Comparison of ENCODE assay signal across 16 mouse cellular contexts in genomic region chr6:86129872-86130498, GRCm38 (mm10).
DNase-seq lines count a peak whose midpoint lies in the region; ATAC-seq lines count a peak whose summit lies in the region.
"Had no signal": no experiment of that assay in that cellular context is flagged by ENCODE, and none has a peak within 500 bp of the region (broad histone marks: within the 10 kb centered on the region; RNA-seq: fewer than 3 reads in every experiment).

No protein-coding gene starts in this region.

- 23% methylated on average over 9 of the region's 9 CpGs for WGBS in liver, embryonic 15.5 days (ENCODE audit: insufficient replicate concordance)
- 80% methylated on average over 9 of the region's 9 CpGs for WGBS in midbrain, embryonic 10.5 days

- peak overlapping the region; percentile 29 for H3K9ac ChIP-seq in liver, embryonic 15.5 days
- H3K9ac ChIP-seq: midbrain, embryonic 13.5 days had no signal

- ATAC-seq in liver, embryonic 15.5 days (ENCODE audit: insufficient read depth): peak; percentile 91
- ATAC-seq: lung, postnatal 0 days; midbrain, embryonic 13.5 days had no signal

- H3K4me3 ChIP-seq in erythroblast, embryonic 14.5 days (replicated peaks): peak overlapping the region; percentile 40
- H3K4me3 ChIP-seq in liver, embryonic 15.5 days (replicated peaks): peak overlapping the region; percentile 12; the same call in 1 of the 2 replicates
- H3K4me3 ChIP-seq in midbrain, embryonic 10.5 days: no peak overlapping the region
- H3K4me3 ChIP-seq: forebrain, embryonic 10.5 days; midbrain, embryonic 13.5 days had no signal

- peak overlapping the region; percentile 89 for H3K27ac ChIP-seq in liver, embryonic 15.5 days (replicated peaks)
- no peak overlapping the region for H3K27ac ChIP-seq in midbrain, embryonic 10.5 days (replicated peaks)
- H3K27ac ChIP-seq: forebrain, embryonic 10.5 days; midbrain, embryonic 13.5 days had no signal

- DNase-seq in urinary bladder, postnatal 14 days (ENCODE audit: low spot score): peak; percentile 50
- no peak for DNase-seq in urinary bladder, postnatal 4 days (ENCODE audit: low spot score in 2 of 2)
- DNase-seq in thymus, postnatal 10 days (ENCODE audit: low spot score in 2 of 2): no peak
- DNase-seq in B cell, adult 2 months: no peak
- DNase-seq in midbrain, embryonic 10.5 days (ENCODE audit: low spot score): no peak
- DNase-seq: adrenal gland, postnatal 25 days; cerebellum, adult 11-12 months; heart, postnatal 36 days; layer of hippocampus, adult 9-11 months; left cerebral cortex, postnatal 4 days; thymus, adult 18-20 months had no signal

- peak overlapping the region; percentile 61 for H3K4me2 ChIP-seq in liver, embryonic 15.5 days
- H3K4me2 ChIP-seq: midbrain, embryonic 13.5 days had no signal

- H3K27me3 ChIP-seq in erythroblast, embryonic 14.5 days (ENCODE audit: control insufficient read depth): no peaks in the 10 kb centered on the region
- no peaks in the 10 kb centered on the region for H3K27me3 ChIP-seq in liver, embryonic 15.5 days
- no peaks in the 10 kb centered on the region for H3K27me3 ChIP-seq in midbrain, embryonic 10.5 days (ENCODE audit: low read depth, poor library complexity, severe bottlenecking)
- H3K27me3 ChIP-seq: midbrain, embryonic 13.5 days had no signal

- H3K36me3 ChIP-seq in erythroblast, embryonic 14.5 days (ENCODE audit: control insufficient read depth): no peaks in the 10 kb centered on the region
- H3K36me3 ChIP-seq in liver, embryonic 15.5 days (replicated peaks): no peaks in the 10 kb centered on the region
- no peaks in the 10 kb centered on the region for H3K36me3 ChIP-seq in midbrain, embryonic 10.5 days
- H3K36me3 ChIP-seq: forebrain, embryonic 10.5 days; midbrain, embryonic 13.5 days had no signal

- no peaks in the 10 kb centered on the region for H3K9me3 ChIP-seq in erythroblast, embryonic 14.5 days (ENCODE audit: control insufficient read depth, low read length)
- no peaks in the 10 kb centered on the region for H3K9me3 ChIP-seq in liver, embryonic 15.5 days (replicated peaks)
- no peaks in the 10 kb centered on the region for H3K9me3 ChIP-seq in midbrain, embryonic 10.5 days (replicated peaks)
- H3K9me3 ChIP-seq: forebrain, embryonic 10.5 days; midbrain, embryonic 13.5 days had no signal

- peaks cover 61% of the 10 kb centered on the region for H3K4me1 ChIP-seq in erythroblast, embryonic 14.5 days (ENCODE audit: control insufficient read depth)
- peaks cover 55% of the 10 kb centered on the region for H3K4me1 ChIP-seq in liver, embryonic 15.5 days (replicated peaks)
- peaks cover 8% of the 10 kb centered on the region for H3K4me1 ChIP-seq in midbrain, embryonic 10.5 days
